Mouse (Mus musculus) liver, embryonic 16.5 days (tissue): ENCODE results near the gene Ambra1. TPM values are rescaled to one million over a fixed set of nuclear protein-coding genes. Genes with fewer than 3 reads are reported as not detected.
A peak's percentile ranks its signal among the peaks of the same experiment; 100 is the strongest.

Source experiments
- ATAC-seq: fragments of 200-750 bp; cut with Nextera tagmentation; 2 replicates; pipeline ENCODE4 v1.8.0; 2017; ENCODE audit warnings: low read depth, mild to moderate bottlenecking, moderate number of reproducible peaks, moderate library complexity
- H3K27ac ChIP-seq: fragments of 300-500 bp; sonication (generic); 2 replicates; pipeline ENCODE4 v1.5.1; 2014; ENCODE audit warnings: mild to moderate bottlenecking, low read length
- H3K27me3 ChIP-seq: fragments of 300-500 bp; sonication (generic); 2 replicates; pipeline ENCODE4 v1.6.1; 2014; ENCODE audit warnings: low read depth, low read length, mixed read lengths; ENCODE audit not compliant: control insufficient read depth, insufficient read depth
- H3K36me3 ChIP-seq: fragments of 300-500 bp; sonication (generic); 2 replicates; pipeline ENCODE4 v1.6.1; 2014; ENCODE audit warnings: mild to moderate bottlenecking; ENCODE audit not compliant: control insufficient read depth, insufficient read depth
- H3K4me1 ChIP-seq: fragments of 300-500 bp; sonication (generic); 2 replicates; pipeline ENCODE4 v1.6.1; 2014; ENCODE audit warnings: low read depth, low read length, mixed read lengths; ENCODE audit not compliant: control insufficient read depth
- H3K4me2 ChIP-seq: fragments of 300-500 bp; sonication (generic); 2 replicates; pipeline ENCODE4 v1.6.1; 2014; ENCODE audit warnings: low read depth, low read length, mixed read lengths
- H3K4me3 ChIP-seq: fragments of 300-500 bp; sonication (generic); 2 replicates; pipeline ENCODE4 v1.5.1; 2014; ENCODE audit warnings: low read depth, mild to moderate bottlenecking, low read length
- H3K9ac ChIP-seq: fragments of 300-500 bp; sonication (generic); 2 replicates; pipeline ENCODE4 v1.6.1; 2014; ENCODE audit warnings: low read depth, low read length
- H3K9me3 ChIP-seq: fragments of 300-500 bp; sonication (generic); replicated peaks from 2 replicates; pipeline ENCODE4 v1.6.1; 2016; ENCODE audit warnings: low read length; ENCODE audit not compliant: control insufficient read depth
- WGBS: fragments of 180-500 bp; shearing (Covaris S2); extraction: QIAGEN DNeasy Blood & Tissue Kit; methylation state at CpG from one replicate; pipeline ENCODE4 v1.1.7; 2014; ENCODE audit not compliant: insufficient replicate concordance; 5-methylcytosine and 5-hydroxymethylcytosine counted together
- polyA plus RNA-seq: library from polyadenylated mRNA; unstranded; fragments of >200 nt; fragmentation: Nextera tagmentation; extraction: Ambion mirVana; gene quantifications from 2 replicates; pipeline ENCODE4 v1.2.1, GENCODE M21; 2015

Gene Ambra1
- polyA plus RNA-seq, 1 experiment from 2014 or later = 6.1 TPM

GRCm38 (mm10) chr2:91773309-91773708, 43.4 kb downstream of the Ambra1 start:
- no peak overlapping the region for H3K9ac ChIP-seq
- H3K27me3 ChIP-seq = no peaks in the 10 kb centered on the region
- H3K4me3 ChIP-seq = no peak overlapping the region
- H3K27ac ChIP-seq = no peak overlapping the region
- H3K36me3 ChIP-seq = peaks cover 16% of the 10 kb centered on the region
- no peaks in the 10 kb centered on the region for H3K4me1 ChIP-seq
- H3K4me2 ChIP-seq = no peak overlapping the region
- no peak for ATAC-seq
- 82% methylated on average over 7 of the region's 7 CpGs for WGBS
- H3K9me3 ChIP-seq = no peaks in the 10 kb centered on the region

- 65% methylated on average over 3 of the region's 3 CpGs for WGBS
- Histone ChIP-seq H3K4me1 (no peaks in the 10 kb centered on the region), H3K4me3 (no peak overlapping the region), H3K4me2 (no peak overlapping the region), H3K27ac (no peak overlapping the region), H3K9me3 (no peaks in the 10 kb centered on the region), H3K27me3 (no peaks in the 10 kb centered on the region), H3K36me3 (no peaks in the 10 kb centered on the region), H3K9ac (no peak overlapping the region)
- ATAC-seq = no peak
Measured at GRCm38 (mm10) chr2:91779166-91779565, 49.2 kb downstream of the Ambra1 start.

GRCm38 (mm10) chr2:91791621-91792020, 61.7 kb downstream of the Ambra1 start:
- Histone ChIP-seq H3K36me3 (no peaks in the 10 kb centered on the region), H3K4me2 (no peak overlapping the region), H3K9me3 (no peaks in the 10 kb centered on the region), H3K27me3 (no peaks in the 10 kb centered on the region), H3K9ac (no peak overlapping the region), H3K4me1 (no peaks in the 10 kb centered on the region), H3K27ac (no peak overlapping the region), H3K4me3 (no peak overlapping the region)
- WGBS = 46% methylated on average over 2 of the region's 2 CpGs
- ATAC-seq = no peak

- H3K27ac ChIP-seq = no peak overlapping the region
- ATAC-seq = no peak
- no peak overlapping the region for H3K4me2 ChIP-seq
- H3K36me3 ChIP-seq = no peaks in the 10 kb centered on the region
- H3K9ac ChIP-seq = no peak overlapping the region
- H3K9me3 ChIP-seq = no peaks in the 10 kb centered on the region
- no peaks in the 10 kb centered on the region for H3K4me1 ChIP-seq
- WGBS = 61% methylated on average over 1 of the region's 1 CpGs
- no peaks in the 10 kb centered on the region for H3K27me3 ChIP-seq
- H3K4me3 ChIP-seq = no peak overlapping the region
Measured at GRCm38 (mm10) chr2:91792346-91792745, 62.4 kb downstream of the Ambra1 start.

GRCm38 (mm10) chr2:91794466-91794865, 64.5 kb downstream of the Ambra1 start:
- no peak overlapping the region for H3K4me2 ChIP-seq
- no peaks in the 10 kb centered on the region for H3K36me3 ChIP-seq
- WGBS = 82% methylated on average over 2 of the region's 2 CpGs
- no peaks in the 10 kb centered on the region for H3K27me3 ChIP-seq
- no peak for ATAC-seq
- no peak overlapping the region for H3K9ac ChIP-seq
- H3K27ac ChIP-seq = no peak overlapping the region
- H3K4me1 ChIP-seq = no peaks in the 10 kb centered on the region
- H3K9me3 ChIP-seq = no peaks in the 10 kb centered on the region
- H3K4me3 ChIP-seq = no peak overlapping the region

- no peaks in the 10 kb centered on the region for H3K27me3 ChIP-seq
- no peak overlapping the region for H3K27ac ChIP-seq
- no peaks in the 10 kb centered on the region for H3K36me3 ChIP-seq
- no peaks in the 10 kb centered on the region for H3K9me3 ChIP-seq
- H3K4me1 ChIP-seq = no peaks in the 10 kb centered on the region
- WGBS = 78% methylated on average over 3 of the region's 3 CpGs
- H3K9ac ChIP-seq = no peak overlapping the region
- no peak overlapping the region for H3K4me3 ChIP-seq
- H3K4me2 ChIP-seq = no peak overlapping the region
- ATAC-seq = no peak
Measured at GRCm38 (mm10) chr2:91795091-91795490, 65.2 kb downstream of the Ambra1 start.

GRCm38 (mm10) chr2:91811433-91811832, 81.5 kb downstream of the Ambra1 start:
- no peak overlapping the region for H3K4me2 ChIP-seq
- H3K9ac ChIP-seq = no peak overlapping the region
- no peak overlapping the region for H3K27ac ChIP-seq
- H3K4me1 ChIP-seq = no peaks in the 10 kb centered on the region
- H3K27me3 ChIP-seq = no peaks in the 10 kb centered on the region
- 73% methylated on average over 6 of the region's 6 CpGs for WGBS
- H3K36me3 ChIP-seq = peaks cover 5% of the 10 kb centered on the region
- peak; percentile 58; the same call in 1 of the 2 replicates for ATAC-seq
- no peaks in the 10 kb centered on the region for H3K9me3 ChIP-seq
- H3K4me3 ChIP-seq = no peak overlapping the region

- H3K9ac ChIP-seq = no peak overlapping the region
- H3K27ac ChIP-seq = no peak overlapping the region
- H3K27me3 ChIP-seq = no peaks in the 10 kb centered on the region
- no peaks in the 10 kb centered on the region for H3K4me1 ChIP-seq
- H3K9me3 ChIP-seq = no peaks in the 10 kb centered on the region
- H3K4me3 ChIP-seq = no peak overlapping the region
- no peaks in the 10 kb centered on the region for H3K36me3 ChIP-seq
- H3K4me2 ChIP-seq = no peak overlapping the region
- ATAC-seq = no peak
Measured at GRCm38 (mm10) chr2:91816741-91817140, 86.8 kb downstream of the Ambra1 start.

- Histone ChIP-seq H3K4me2 (no peak overlapping the region), H3K36me3 (no peaks in the 10 kb centered on the region), H3K27me3 (no peaks in the 10 kb centered on the region), H3K9me3 (no peaks in the 10 kb centered on the region), H3K4me3 (no peak overlapping the region), H3K9ac (no peak overlapping the region), H3K27ac (no peak overlapping the region), H3K4me1 (peaks cover 6% of the 10 kb centered on the region)
- 0 out of 2 replicates have a peak, but pooled peaks have one; percentile 47 for ATAC-seq
Measured at GRCm38 (mm10) chr2:91832227-91832626, 102.3 kb downstream of the Ambra1 start.

GRCm38 (mm10) chr2:91834272-91834671, 104.3 kb downstream of the Ambra1 start:
- H3K27ac ChIP-seq = no peak overlapping the region
- 53% methylated on average over 1 of the region's 1 CpGs for WGBS

More at GRCm38 (mm10) chr2:91834272-91834671, 104.3 kb downstream of the Ambra1 start:
- peaks cover 6% of the 10 kb centered on the region for H3K4me1 ChIP-seq
- no peaks in the 10 kb centered on the region for H3K9me3 ChIP-seq
- H3K27me3 ChIP-seq = no peaks in the 10 kb centered on the region
- no peaks in the 10 kb centered on the region for H3K36me3 ChIP-seq
- H3K4me3 ChIP-seq = no peak overlapping the region
- no peak for ATAC-seq
- no peak overlapping the region for H3K9ac ChIP-seq
- H3K4me2 ChIP-seq = no peak overlapping the region
